21 mouse cellular contexts compared by ENCODE assay signal in the genomic region with DNA sequence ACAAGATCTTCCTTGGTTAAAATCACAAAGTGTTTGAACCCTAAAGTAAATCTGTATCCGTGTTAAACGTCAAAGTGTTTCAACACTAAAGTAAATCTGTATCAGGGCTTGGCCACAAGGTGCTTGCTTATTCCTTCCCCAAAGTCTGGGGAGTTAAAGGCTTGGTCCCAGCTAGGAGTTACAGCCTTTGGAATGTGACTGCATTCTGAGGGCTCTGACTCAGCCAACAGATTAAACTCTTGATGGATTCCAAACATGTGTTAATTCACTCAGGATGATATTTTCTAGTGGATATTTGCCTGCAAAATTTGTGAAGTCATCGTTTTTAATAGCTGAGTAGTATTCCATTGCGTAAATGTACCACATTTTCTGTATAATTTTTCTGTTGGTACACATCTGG.
DNase-seq lines count a peak whose midpoint lies in the region; TF ChIP-seq lines count a peak whose summit lies in the region.
"Had no signal": no experiment of that assay in that cellular context is flagged by ENCODE, and none has a peak within 500 bp of the region (broad histone marks: within the 10 kb centered on the region; RNA-seq: fewer than 3 reads in every experiment).

No protein-coding gene starts in this region.

- WGBS in limb, embryonic 10.5 days, result 94% methylated on average over 4 of the region's 4 CpGs

- no peak overlapping the region for H3ac ChIP-seq in C2C12 (ENCODE audit: control insufficient read depth, insufficient read length, low read depth)

- H3K36me3 ChIP-seq in C2C12 (ENCODE audit: control insufficient read depth, insufficient read depth), result no peaks in the 10 kb centered on the region
- H3K36me3 ChIP-seq in limb, embryonic 10.5 days, result no peaks in the 10 kb centered on the region
- H3K36me3 ChIP-seq: forebrain, embryonic 15.5 days had no signal

- no peak for TF ChIP-seq CTCF in C2C12 (IDR thresholded peaks at IDR 0.05; ENCODE audit: control insufficient read depth, insufficient read depth, insufficient read length)

- H3K79me2 ChIP-seq in C2C12 (ENCODE audit: control insufficient read depth, insufficient read depth), result peaks cover 4% of the 10 kb centered on the region

- no peaks in the 10 kb centered on the region for H3K4me1 ChIP-seq in limb, embryonic 10.5 days

- no peak overlapping the region for H3K27ac ChIP-seq in limb, embryonic 10.5 days
- H3K27ac ChIP-seq: forebrain, embryonic 15.5 days; heart, embryonic 13.5 days; hindbrain, embryonic 14.5 days; hindbrain, postnatal 0 days had no signal

- no peaks in the 10 kb centered on the region for H3K9me3 ChIP-seq in limb, embryonic 10.5 days (replicated peaks)
- H3K9me3 ChIP-seq: forebrain, embryonic 15.5 days; heart, embryonic 13.5 days had no signal

- H3K4me3 ChIP-seq in C2C12 (ENCODE audit: insufficient read depth, poor library complexity, severe bottlenecking), result no peak overlapping the region
- no peak overlapping the region for H3K4me3 ChIP-seq in limb, embryonic 10.5 days
- H3K4me3 ChIP-seq: forebrain, embryonic 15.5 days; heart, embryonic 13.5 days had no signal

- peaks cover 5% of the 10 kb centered on the region for H3K79me3 ChIP-seq in C2C12 (ENCODE audit: low read depth)

- DNase-seq in 3134 (ENCODE audit: extremely low read depth, insufficient read length, low spot score), result peak; percentile 52
- peak; percentile 36 for DNase-seq in NIH3T3 (ENCODE audit: low read depth)
- DNase-seq in ZHBTc4 (ENCODE audit: low read depth, low spot score), result peak; percentile 10
- no peak for DNase-seq in limb, embryonic 10.5 days (ENCODE audit: low spot score)
- DNase-seq in kidney, postnatal 10 days, result no peak
- DNase-seq in testis, postnatal 14 days (ENCODE audit: low spot score), result no peak
- DNase-seq: adrenal gland, adult 2 months; adrenal gland, postnatal 25 days; cerebellum, adult 11-12 months; cerebellum, adult 8-10 months; cerebellum, postnatal 14 days; gastrocnemius, postnatal 25 days; heart, adult 18-20 months; heart, postnatal 14 days; heart, postnatal 4 days; kidney, adult 18-20 months had no signal

- no peaks in the 10 kb centered on the region for H3K27me3 ChIP-seq in C2C12 (ENCODE audit: control insufficient read depth, insufficient read depth, insufficient read length)
- H3K27me3 ChIP-seq in limb, embryonic 10.5 days (ENCODE audit: low read depth, poor library complexity, severe bottlenecking), result no peaks in the 10 kb centered on the region
- H3K27me3 ChIP-seq: forebrain, embryonic 15.5 days; heart, embryonic 13.5 days had no signal

TF ChIP-seq in C2C12, 6 proteins besides CTCF, POLR2A, EP300 and RAD21:
- TF ChIP-seq CEBPB (IDR thresholded peaks at IDR 0.05; ENCODE audit: low read depth) (peak; percentile 77), MYOG (IDR thresholded peaks at IDR 0.05; ENCODE audit: control insufficient read depth, extremely low read depth, insufficient read length) (no peak)
TF ChIP-seq in C2C12: peak in this region for 1.

Comparison
In these comparisons a context has a peak if more than half of its experiments do, and no peak if none do; other contexts are left out.
1. DNase-seq: peak in 3134 (single experiment), NIH3T3 (single experiment) and ZHBTc4 (single experiment); none in limb, embryonic 10.5 days (single experiment), kidney, postnatal 10 days (single experiment) and testis, postnatal 14 days (single experiment).